Mouse (Mus musculus) thymus, adult 2 months (tissue): ENCODE measurements around the gene 9530077C05Rik.

ENCODE experiments used
- CTCF ChIP-seq: fragments of 200-500 bp; IDR thresholded peaks from 2 replicates; pipeline ENCODE4 v1.5.1; 2012; ENCODE audit warnings: mild to moderate bottlenecking, control low read depth, low read length, moderate library complexity, borderline replicate concordance; ENCODE audit not compliant: control insufficient read depth, poor library complexity, insufficient read depth; ENCODE audit errors: extremely low read depth
- POLR2A ChIP-seq: fragments of 200-500 bp; IDR thresholded peaks from 2 replicates; pipeline ENCODE4 v1.6.1; 2012; ENCODE audit warnings: mild to moderate bottlenecking, low read length, control low read depth, moderate library complexity; ENCODE audit not compliant: control insufficient read depth, poor library complexity, insufficient read depth; ENCODE audit errors: extremely low read depth

DNA sequence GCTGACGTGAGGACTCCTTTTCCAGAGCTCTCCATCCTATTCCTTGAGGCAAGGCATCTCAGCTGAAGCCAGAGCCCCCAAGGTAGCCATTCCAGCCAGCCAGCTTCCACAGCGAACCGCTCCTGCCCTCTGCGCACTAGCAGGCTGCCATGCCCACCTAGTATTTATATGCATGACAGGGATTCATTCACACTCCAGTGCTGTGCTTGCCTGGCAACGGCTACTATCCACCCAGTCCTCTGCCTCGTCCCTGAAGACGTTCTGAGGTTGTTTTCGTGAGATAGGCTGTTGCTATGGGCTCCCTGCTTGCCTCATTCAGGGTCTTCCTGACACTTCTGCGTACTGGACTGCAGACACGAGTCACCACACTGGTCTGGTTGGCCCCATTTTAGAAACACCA lies 41.4 kb downstream of the 9530077C05Rik start:
- TF ChIP-seq CTCF, result no peak
- TF ChIP-seq POLR2A, result no peak
